Mouse (Mus musculus): Measurements from ENCODE around the gene Osbpl10. TPM values are rescaled to one million over a fixed set of nuclear protein-coding genes. Genes with fewer than 3 reads are reported as not detected.

Osbpl10 gene
- 0.78 TPM for polyA plus RNA-seq (2014; fragmentation: Illumina TruSeq; extraction: RNeasy Lipid Tissue Mini Kit (QIAGEN cat#74804); ENCODE audit: low replicate concordance)

DNA sequence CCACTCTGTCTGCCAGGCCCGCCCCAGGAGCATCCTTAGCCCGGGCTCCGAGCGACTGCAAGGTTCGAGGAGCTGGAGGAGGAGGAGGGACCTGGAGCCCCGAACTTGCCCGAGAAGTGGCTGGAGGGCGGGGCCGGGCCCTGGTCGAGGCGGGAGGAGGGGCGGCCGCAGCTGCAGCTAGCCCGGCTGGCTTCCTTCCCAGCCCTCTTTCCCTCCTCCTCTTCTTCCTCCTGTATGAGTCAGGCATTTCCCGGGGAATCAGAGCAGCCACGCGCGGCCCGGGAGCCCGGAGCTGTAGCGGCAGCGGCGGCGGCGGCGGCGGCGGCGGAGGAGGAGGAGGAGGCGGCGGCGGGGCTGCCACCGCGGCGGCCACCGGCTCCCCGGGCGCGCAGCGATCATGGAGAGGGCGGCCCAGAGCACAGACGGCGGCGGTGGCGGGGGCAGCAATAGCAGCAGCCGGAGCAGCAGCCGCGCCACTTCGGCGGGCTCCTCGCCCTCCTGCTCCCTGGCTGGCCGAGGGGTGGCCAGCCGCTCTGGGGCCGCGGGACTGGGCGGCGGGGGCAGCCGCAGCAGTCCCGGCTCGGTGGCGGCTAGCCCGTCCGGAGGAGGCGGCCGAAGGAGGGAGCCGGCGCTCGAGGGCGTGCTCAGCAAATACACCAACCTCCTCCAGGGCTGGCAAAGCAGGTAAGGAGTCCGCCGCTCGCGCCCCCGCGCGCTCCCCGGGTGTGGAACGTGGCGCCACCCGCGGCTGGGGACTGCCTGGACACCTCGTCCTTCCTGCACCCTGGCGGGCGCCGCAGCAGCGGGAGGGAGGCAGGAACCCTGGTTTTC lies at the start of gene Osbpl10:
Gene Osbpl10, plus strand, starts transcription at position 289 of the 831 bp plus-strand sequence.

DNA sequence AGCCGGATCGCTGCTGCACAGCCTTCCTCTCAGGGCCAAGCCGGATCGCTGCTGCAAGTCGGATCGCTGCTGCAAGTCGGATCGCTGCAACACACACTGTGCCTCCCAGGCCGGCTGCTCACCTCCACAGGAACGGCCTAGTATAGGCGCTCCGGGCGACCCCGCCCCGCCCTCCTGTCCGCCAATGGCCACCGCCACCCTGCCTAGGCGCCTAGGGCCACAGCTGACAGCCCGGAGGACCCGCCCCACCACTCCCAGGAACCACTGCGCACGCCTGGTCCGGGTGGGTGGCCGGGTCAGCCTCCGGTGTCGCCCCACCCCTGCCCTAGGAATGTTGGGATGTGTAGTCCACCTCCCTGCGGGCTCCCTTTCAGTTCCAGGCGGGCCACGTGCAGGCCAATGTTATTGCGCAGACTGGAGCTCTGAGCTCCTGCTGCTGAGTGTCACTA lies 44.6 kb upstream of the Osbpl10 start, which contains the start of gene Gpd1l:
Gene Gpd1l, minus strand, starts transcription at position 265 of the 449 bp plus-strand sequence.

DNA sequence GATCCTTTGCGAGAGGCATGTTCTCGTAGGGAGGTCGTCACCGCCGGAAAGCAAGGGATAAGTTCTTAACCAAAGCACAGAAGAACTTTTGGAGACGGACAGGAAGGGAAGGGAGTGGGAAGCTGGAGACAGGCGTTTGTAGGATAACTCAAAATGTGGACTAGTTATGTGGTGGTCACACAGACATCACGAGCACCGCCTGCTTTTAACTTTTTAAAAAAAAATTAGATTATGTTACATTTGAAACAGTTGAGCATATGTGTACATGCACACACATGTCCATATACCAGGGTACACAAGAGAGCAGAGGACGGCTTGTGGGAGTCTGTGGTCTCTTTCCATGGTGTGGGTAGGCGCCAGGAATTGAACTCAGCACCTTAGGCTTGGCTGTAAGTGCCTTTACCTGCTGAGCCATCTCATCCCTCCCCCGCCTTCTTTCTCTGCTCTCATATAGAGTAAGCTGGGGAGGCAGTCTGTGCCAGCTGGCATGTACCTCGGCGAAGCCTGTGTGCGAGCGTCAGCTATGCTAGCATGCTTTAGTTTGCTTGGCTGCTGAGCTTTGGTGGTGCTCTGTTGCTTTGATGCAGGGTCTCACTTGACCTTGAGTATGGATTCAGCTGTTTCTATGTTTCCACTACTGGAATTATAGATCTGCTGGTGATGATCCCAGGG lies 4.5 kb downstream of the Osbpl10 start, which contains the start of gene Rps27rt:
Gene Rps27rt, minus strand, starts transcription at position 51 of the 672 bp plus-strand sequence.

Other genes starting within 250 kb of the Osbpl10 start
- 155 TPM for gene Cmtm6, start 247.5 kb upstream of the Osbpl10 start, polyA plus RNA-seq (2014; fragmentation: Illumina TruSeq; extraction: RNeasy Lipid Tissue Mini Kit (QIAGEN cat#74804); ENCODE audit: low replicate concordance)
- 0.71 TPM for gene Cmtm7, start 196.7 kb upstream of the Osbpl10 start, polyA plus RNA-seq (2014; fragmentation: Illumina TruSeq; extraction: RNeasy Lipid Tissue Mini Kit (QIAGEN cat#74804); ENCODE audit: low replicate concordance)
- 5.2 TPM for gene Cmtm8, start 134.4 kb upstream of the Osbpl10 start, polyA plus RNA-seq (2014; fragmentation: Illumina TruSeq; extraction: RNeasy Lipid Tissue Mini Kit (QIAGEN cat#74804); ENCODE audit: low replicate concordance)
- 51.3 TPM for gene Gpd1l, start 44.6 kb upstream of the Osbpl10 start, polyA plus RNA-seq (2014; fragmentation: Illumina TruSeq; extraction: RNeasy Lipid Tissue Mini Kit (QIAGEN cat#74804); ENCODE audit: low replicate concordance)
- gene Rps27rt, start 4.2 kb downstream of the Osbpl10 start, polyA plus RNA-seq (2014; fragmentation: Illumina TruSeq; extraction: RNeasy Lipid Tissue Mini Kit (QIAGEN cat#74804); ENCODE audit: low replicate concordance) = 42.0 TPM

Measured in small intestine, adult 10 weeks (tissue).